Mouse (Mus musculus) heart, adult 2 months (tissue): ENCODE measurements around the gene Ndufa13.
A peak's percentile ranks its signal among the peaks of the same experiment; 100 is the strongest.

Experiments used
- CTCF ChIP-seq: fragments of 200-600 bp; IDR thresholded peaks from 2 replicates; pipeline ENCODE4 v1.8.1; 2022; ENCODE audit warnings: antibody characterized with exemption, mild to moderate bottlenecking, moderate library complexity
- EP300 ChIP-seq: fragments of 200-500 bp; IDR thresholded peaks from 2 replicates; pipeline ENCODE4 v1.6.1; 2011; ENCODE audit warnings: low read depth, low read length, control low read depth; ENCODE audit not compliant: insufficient read depth
- POLR2A ChIP-seq: fragments of 200-500 bp; IDR thresholded peaks from 2 replicates; pipeline ENCODE4 v1.6.1; 2011; ENCODE audit warnings: mild to moderate bottlenecking, low read depth, low read length, control low read depth; ENCODE audit not compliant: insufficient read depth

- peak; percentile 90; the same call in 1 of the 2 replicates for TF ChIP-seq CTCF
- peak; percentile 96 for TF ChIP-seq POLR2A
- TF ChIP-seq EP300 = peak; percentile 97
Measured at GRCm38 (mm10) chr8:69901484-69902162, 735 bp downstream of the Ndufa13 start.
